Mouse (Mus musculus): ENCODE measurements around the gene Tcf7l1.

DNA sequence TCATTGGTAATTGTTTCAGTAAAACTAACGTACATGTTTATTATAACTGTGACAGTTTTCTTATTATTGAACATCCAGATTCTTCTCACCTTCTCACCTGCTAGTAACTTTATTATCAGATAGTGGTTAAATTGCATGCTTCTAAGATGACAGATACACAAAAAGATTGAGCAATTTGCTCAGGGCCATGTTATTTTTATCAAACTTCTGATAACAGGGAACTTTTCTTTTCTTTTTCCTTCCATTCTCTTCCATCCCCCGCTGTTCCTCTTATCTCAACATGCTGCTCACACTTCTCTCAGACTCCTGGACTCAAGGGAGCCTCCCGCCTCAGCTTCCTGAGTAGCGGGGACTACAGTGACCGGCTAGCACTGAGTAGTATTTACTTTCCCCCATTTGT lies 168.1 kb downstream of the Tcf7l1 start:
- TF ChIP-seq CTCF (IDR thresholded peaks at IDR 0.05; ENCODE audit: low read depth), result no peak
- no peak for TF ChIP-seq EP300 (IDR thresholded peaks at IDR 0.05; ENCODE audit: low read depth)
